Mouse (Mus musculus) heart, embryonic 10.5 days (tissue): ENCODE data around the gene Mical3. TPM values are rescaled to one million over a fixed set of nuclear protein-coding genes. Genes with fewer than 3 reads are reported as not detected.

ENCODE experiments used
- DNase-seq: peaks from one replicate; pipeline ENCODE4 v3.0.0-alpha.2; 2017; ENCODE audit warnings: low spot score
- H3K27ac ChIP-seq: fragments of 300-500 bp; sonication (generic); 2 replicates; pipeline ENCODE4 v1.5.1; 2016; ENCODE audit warnings: mild to moderate bottlenecking
- H3K27me3 ChIP-seq: fragments of 300-500 bp; sonication (generic); 2 replicates; pipeline ENCODE4 v1.6.1; 2016; ENCODE audit warnings: mild to moderate bottlenecking; ENCODE audit not compliant: poor library complexity, insufficient read depth, severe bottlenecking
- H3K36me3 ChIP-seq: fragments of 300-500 bp; sonication (generic); 2 replicates; pipeline ENCODE4 v1.6.1; 2016; ENCODE audit warnings: mild to moderate bottlenecking, moderate library complexity
- H3K4me1 ChIP-seq: fragments of 300-500 bp; sonication (generic); 2 replicates; pipeline ENCODE4 v1.6.1; 2016; ENCODE audit warnings: mild to moderate bottlenecking
- H3K4me3 ChIP-seq: fragments of 300-500 bp; sonication (generic); 2 replicates; pipeline ENCODE4 v1.5.1; 2016; ENCODE audit warnings: mild to moderate bottlenecking, moderate library complexity
- H3K9me3 ChIP-seq: fragments of 300-500 bp; sonication (generic); 2 replicates; pipeline ENCODE4 v1.6.1; 2016; ENCODE audit warnings: mild to moderate bottlenecking, moderate library complexity
- WGBS: fragments of 180-500 bp; shearing (Covaris S2); methylation state at CpG from one replicate; pipeline ENCODE4 v1.1.7; 2016; 5-methylcytosine and 5-hydroxymethylcytosine counted together
- polyA plus RNA-seq: library from polyadenylated mRNA; unstranded; fragments of >200 nt; fragmentation: Nextera tagmentation; extraction: Ambion mirVana; gene quantifications from 2 replicates; pipeline ENCODE4 v1.2.1, GENCODE M21; 2016

Gene Mical3
- polyA plus RNA-seq, 1 experiment from 2014 or later = 25.8 TPM

DNA sequence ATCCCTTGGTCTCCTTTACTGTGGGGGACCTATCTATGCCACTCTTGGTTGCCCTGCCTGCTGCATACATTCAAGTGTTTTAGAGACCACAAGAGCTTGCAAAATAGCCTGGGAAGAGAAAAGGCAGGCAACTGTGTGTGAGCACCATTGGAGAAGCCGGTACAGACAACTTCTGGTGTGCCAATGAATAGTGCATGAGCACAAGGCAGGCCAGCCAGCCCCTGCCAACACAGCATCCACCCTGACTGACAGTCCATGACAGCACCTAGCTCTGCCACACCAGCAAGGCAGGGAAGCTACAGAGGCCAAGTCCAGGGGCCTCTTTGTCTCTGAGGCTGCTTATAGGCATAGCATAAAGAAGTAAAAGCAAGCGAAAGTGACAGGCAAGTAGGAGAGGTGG lies 28.7 kb downstream of the Mical3 start:
- 90% methylated on average over 2 of the region's 2 CpGs for WGBS
- Histone ChIP-seq H3K9me3 (no peaks in the 10 kb centered on the region), H3K27me3 (no peaks in the 10 kb centered on the region), H3K27ac (no peak overlapping the region), H3K4me3 (no peak overlapping the region), H3K36me3 (peaks cover 20% of the 10 kb centered on the region), H3K4me1 (peaks cover 95% of the 10 kb centered on the region)
- DNase-seq = no peak

DNA sequence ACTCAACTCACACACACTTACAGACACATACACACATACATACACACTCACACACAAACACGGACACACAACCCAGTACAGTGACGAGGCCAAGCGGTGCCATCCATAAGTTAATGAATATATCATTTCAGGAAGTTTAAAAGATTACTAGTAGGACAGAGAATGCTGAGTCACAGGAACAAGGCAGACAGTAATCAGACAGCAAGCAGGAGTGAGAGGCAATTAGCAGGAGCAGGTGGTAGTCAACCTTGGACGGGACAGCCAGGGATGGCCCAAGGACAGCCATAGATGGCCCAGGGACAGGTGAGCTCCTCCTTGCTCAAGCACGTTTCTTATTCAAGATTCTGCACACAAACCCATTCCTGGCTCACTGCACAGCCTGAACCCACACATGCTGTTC lies 29.6 kb downstream of the Mical3 start:
- no peak overlapping the region for H3K27ac ChIP-seq
- H3K9me3 ChIP-seq = no peaks in the 10 kb centered on the region
- no peaks in the 10 kb centered on the region for H3K27me3 ChIP-seq
- DNase-seq = no peak
- H3K36me3 ChIP-seq = peaks cover 19% of the 10 kb centered on the region; the same call in 1 of the 2 replicates
- WGBS = 76% methylated on average over 5 of the region's 5 CpGs
- peaks cover 96% of the 10 kb centered on the region for H3K4me1 ChIP-seq
- H3K4me3 ChIP-seq = no peak overlapping the region

DNA sequence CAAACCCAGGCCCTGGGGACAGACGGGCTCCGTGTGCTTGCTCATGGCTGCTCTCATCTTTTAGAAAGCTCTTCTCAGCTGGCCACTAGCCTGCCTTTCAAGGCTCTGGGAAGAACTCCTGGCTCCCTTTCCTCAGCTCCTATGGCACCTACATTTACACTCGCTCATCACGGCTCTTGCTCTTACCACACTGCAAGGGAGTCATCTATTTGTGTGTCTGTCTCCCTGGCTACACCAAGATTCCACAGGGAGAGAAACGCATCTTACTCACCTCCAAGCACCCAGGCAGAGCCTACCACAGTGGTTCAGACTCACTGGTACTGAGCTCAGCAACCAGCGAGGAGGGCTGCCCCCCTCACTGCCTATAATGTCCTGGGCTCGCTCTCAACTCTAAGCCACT lies 31.0 kb downstream of the Mical3 start:
- H3K9me3 ChIP-seq = no peaks in the 10 kb centered on the region

DNA sequence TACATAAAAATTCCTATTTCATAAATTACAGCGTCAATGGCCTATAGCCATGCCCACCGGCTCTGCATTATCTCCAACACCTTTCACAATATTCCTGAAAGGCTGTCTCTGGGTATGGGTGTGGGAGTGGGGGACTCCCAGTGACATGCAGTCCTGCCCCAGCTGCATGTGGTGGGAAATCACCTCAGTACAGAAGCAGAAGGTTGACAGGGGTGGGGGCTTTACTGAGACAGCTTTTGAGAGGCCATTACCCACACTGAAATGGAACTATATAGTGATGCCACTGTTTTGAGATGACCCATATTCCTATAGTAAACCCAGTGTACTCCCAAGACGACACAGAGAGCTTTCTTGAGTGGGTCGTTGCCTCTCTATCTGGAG lies 31.6 kb downstream of the Mical3 start:
- H3K9me3 ChIP-seq = no peaks in the 10 kb centered on the region
- no peaks in the 10 kb centered on the region for H3K27me3 ChIP-seq
- WGBS = 66% methylated on average over 4 of the region's 4 CpGs
- H3K4me3 ChIP-seq = no peak overlapping the region
- no peak for DNase-seq
- H3K36me3 ChIP-seq = peaks cover 16% of the 10 kb centered on the region; the same call in 1 of the 2 replicates
- H3K4me1 ChIP-seq = peaks cover 90% of the 10 kb centered on the region
- H3K27ac ChIP-seq = no peak overlapping the region

More for the DNA sequence above, 31.0 kb downstream of the Mical3 start:
- Histone ChIP-seq H3K4me3 (no peak overlapping the region), H3K4me1 (peaks cover 91% of the 10 kb centered on the region), H3K27ac (no peak overlapping the region), H3K36me3 (peaks cover 20% of the 10 kb centered on the region; the same call in 1 of the 2 replicates), H3K27me3 (no peaks in the 10 kb centered on the region)
- 74% methylated on average over 7 of the region's 7 CpGs for WGBS
- no peak for DNase-seq

DNA sequence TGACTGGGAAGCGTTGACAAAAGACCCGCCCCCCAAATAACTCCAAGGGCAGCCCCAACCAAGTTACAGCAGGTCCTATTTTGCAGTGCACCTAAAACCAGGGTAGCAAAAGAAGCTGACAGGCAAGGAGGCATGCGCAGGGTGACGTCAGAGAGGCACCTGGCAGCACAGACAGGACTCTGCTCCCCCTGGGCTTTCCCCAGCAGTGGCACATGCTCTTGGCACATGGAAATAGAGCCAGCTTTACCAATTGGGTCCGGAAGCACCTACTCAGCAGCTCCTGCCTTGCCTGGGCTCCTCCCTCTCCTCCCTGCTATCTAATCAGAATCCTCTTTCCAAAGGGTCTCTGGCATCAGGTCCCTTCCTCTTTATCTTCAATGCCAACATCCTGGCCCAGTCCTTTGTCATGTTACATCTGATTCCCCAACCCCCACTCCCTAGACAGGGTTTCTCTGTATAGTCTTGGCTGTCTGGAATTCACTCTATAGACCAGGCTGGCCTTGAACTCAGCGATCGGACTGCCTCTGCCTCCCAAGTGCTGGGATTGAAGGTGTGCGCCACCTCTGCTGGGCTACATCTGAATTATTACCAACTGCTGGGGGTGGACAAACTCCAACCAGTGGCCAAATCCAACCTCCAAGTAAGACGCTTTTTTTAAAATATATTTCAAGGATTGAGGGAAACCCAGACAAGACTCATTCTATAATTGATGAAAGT lies 32.1 kb downstream of the Mical3 start:
- Histone ChIP-seq H3K4me1 (peaks cover 90% of the 10 kb centered on the region), H3K4me3 (no peak overlapping the region), H3K9me3 (no peaks in the 10 kb centered on the region), H3K27me3 (no peaks in the 10 kb centered on the region), H3K36me3 (peaks cover 15% of the 10 kb centered on the region; the same call in 1 of the 2 replicates), H3K27ac (peak overlapping the region; percentile 64; the same call in 1 of the 2 replicates)
- DNase-seq = no peak
- 68% methylated on average over 9 of the region's 9 CpGs for WGBS

DNA sequence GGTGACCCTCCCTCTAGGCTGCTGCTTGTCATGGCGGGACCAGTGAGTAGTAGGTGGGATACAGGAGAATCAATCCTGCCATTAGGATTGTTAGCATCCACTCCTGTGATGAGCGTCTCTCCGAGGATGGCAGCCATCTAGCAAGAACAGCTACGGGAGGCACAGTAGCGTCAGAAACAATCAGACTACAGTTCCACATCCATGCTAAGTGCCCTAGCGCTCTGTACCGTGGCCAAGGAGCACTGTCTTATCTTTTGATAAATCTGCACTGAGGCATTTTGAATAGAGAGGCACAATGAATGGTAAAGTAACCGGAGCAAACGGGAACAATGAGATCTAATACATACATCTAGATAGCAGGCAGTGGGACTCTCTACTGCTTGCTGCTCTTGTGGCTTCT lies 32.7 kb downstream of the Mical3 start:
- H3K27ac ChIP-seq = peak overlapping the region; percentile 64; the same call in 1 of the 2 replicates
- WGBS = 77% methylated on average over 9 of the region's 9 CpGs
- no peak for DNase-seq
- no peaks in the 10 kb centered on the region for H3K27me3 ChIP-seq
- peaks cover 13% of the 10 kb centered on the region; the same call in 1 of the 2 replicates for H3K36me3 ChIP-seq
- H3K4me3 ChIP-seq = no peak overlapping the region
- no peaks in the 10 kb centered on the region for H3K9me3 ChIP-seq
- peaks cover 90% of the 10 kb centered on the region for H3K4me1 ChIP-seq

DNA sequence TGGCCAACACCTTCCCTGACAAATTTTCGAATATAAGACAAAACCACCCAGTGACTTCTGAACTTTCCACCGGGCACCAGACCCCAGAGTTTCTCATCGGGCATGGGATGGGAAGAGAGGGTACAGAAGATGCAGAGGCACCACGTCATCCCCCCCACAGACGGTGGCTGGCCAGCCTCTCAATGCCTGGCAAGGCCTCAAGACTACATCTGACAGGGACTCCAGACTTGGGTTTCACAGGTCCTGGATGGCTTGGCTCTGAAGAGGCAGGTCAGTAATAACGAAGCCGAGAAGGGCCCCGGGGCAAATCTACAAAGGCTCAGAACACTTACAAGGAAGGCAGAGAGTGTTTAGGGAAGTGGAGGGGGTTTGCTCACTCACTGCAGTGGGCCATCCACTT lies 33.9 kb downstream of the Mical3 start:
- Histone ChIP-seq H3K4me1 (peaks cover 83% of the 10 kb centered on the region), H3K9me3 (no peaks in the 10 kb centered on the region), H3K27ac (peak overlapping the region; percentile 23), H3K27me3 (no peaks in the 10 kb centered on the region), H3K4me3 (no peak overlapping the region), H3K36me3 (peaks cover 14% of the 10 kb centered on the region; the same call in 1 of the 2 replicates)
- 86% methylated on average over 8 of the region's 8 CpGs for WGBS
- no peak for DNase-seq

DNA sequence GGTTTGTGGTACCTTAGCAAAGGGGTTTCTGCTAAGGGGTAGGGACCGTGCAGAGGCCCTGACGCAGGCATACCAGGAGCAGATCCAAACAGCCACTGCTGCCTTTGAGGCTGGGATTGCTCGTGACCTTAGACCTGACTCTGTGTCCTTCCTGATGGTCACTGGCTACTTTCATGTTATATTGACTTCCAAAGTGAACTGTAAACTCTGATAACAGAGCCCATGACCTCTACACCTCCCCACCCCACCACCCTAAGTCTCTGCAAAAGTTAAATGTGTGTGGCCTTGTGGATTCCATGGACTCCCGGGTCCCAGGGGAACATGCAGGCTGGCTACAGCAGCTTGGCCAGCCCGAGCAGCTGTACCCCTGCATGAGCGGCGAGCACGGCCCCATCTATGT lies 34.4 kb downstream of the Mical3 start:
- WGBS = 90% methylated on average over 8 of the region's 8 CpGs
- no peak overlapping the region for H3K4me3 ChIP-seq
- peaks cover 79% of the 10 kb centered on the region for H3K4me1 ChIP-seq
- H3K36me3 ChIP-seq = peaks cover 18% of the 10 kb centered on the region; the same call in 1 of the 2 replicates
- DNase-seq = no peak
- H3K9me3 ChIP-seq = no peaks in the 10 kb centered on the region
- no peaks in the 10 kb centered on the region for H3K27me3 ChIP-seq
- peak overlapping the region; percentile 23; the same call in 1 of the 2 replicates for H3K27ac ChIP-seq

DNA sequence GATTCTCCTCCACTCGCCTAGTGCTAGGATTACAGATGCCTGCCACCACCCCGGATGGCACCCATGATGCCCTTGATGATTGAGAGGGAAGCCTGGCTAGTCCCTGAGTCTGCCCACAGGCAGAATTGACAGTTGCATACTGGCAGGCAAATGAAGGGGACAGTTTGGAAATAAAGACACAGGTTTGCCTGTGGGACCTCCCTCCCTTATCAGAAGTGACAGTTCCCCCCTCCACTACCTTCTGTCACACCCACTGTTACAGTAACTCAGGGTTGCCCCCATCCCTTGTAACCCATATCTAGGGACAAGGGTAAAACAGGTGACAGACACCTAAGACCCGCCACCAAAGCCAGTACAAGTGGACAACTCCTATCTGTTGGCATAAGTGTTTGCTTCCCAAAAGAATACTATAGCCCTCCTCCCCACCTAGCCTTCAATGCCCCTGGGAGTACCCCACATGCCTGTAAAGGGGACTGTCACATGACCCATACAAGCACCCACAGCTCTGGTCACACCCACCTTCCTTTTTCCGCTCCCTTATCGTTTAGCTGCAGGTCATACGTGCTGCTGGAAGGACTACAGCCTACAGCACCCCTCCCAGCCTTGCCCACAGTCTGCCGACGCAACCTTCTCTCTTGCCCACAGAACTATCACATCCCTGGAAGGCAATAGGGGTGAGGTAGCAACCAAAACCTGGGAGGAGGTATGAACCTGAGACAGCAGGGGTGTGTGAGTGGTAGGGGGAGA lies 37.0 kb downstream of the Mical3 start:
- Histone ChIP-seq H3K4me1 (peaks cover 58% of the 10 kb centered on the region), H3K9me3 (no peaks in the 10 kb centered on the region), H3K36me3 (peaks cover 30% of the 10 kb centered on the region), H3K27me3 (no peaks in the 10 kb centered on the region), H3K4me3 (no peak overlapping the region), H3K27ac (peak overlapping the region; percentile 18; the same call in 1 of the 2 replicates)
- 66% methylated on average over 8 of the region's 8 CpGs for WGBS
- peak; percentile 88 for DNase-seq

DNA sequence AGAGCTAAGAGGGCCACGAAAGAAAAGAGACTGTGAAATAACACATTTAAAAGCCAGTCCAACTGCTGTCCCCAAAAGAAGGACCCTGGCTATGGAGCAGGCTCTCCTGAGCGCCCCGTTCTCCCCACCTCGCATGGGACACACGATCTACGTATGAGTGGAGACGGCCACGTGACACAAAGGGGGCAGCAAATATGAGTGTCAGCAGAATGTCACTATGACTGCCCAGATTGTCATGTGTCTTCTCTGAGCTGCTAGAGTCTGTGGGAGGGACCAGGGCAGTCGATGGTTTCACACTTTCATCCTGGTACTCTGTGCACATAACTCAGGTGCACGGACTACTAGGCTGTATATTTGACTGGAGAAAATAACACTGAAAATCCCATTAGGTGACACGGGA lies 40.0 kb downstream of the Mical3 start:
- DNase-seq = no peak
- 91% methylated on average over 11 of the region's 11 CpGs for WGBS
- H3K4me1 ChIP-seq = peaks cover 57% of the 10 kb centered on the region
- no peak overlapping the region for H3K4me3 ChIP-seq
- H3K36me3 ChIP-seq = peaks cover 27% of the 10 kb centered on the region
- no peaks in the 10 kb centered on the region for H3K27me3 ChIP-seq
- H3K27ac ChIP-seq = no peak overlapping the region
- H3K9me3 ChIP-seq = no peaks in the 10 kb centered on the region

DNA sequence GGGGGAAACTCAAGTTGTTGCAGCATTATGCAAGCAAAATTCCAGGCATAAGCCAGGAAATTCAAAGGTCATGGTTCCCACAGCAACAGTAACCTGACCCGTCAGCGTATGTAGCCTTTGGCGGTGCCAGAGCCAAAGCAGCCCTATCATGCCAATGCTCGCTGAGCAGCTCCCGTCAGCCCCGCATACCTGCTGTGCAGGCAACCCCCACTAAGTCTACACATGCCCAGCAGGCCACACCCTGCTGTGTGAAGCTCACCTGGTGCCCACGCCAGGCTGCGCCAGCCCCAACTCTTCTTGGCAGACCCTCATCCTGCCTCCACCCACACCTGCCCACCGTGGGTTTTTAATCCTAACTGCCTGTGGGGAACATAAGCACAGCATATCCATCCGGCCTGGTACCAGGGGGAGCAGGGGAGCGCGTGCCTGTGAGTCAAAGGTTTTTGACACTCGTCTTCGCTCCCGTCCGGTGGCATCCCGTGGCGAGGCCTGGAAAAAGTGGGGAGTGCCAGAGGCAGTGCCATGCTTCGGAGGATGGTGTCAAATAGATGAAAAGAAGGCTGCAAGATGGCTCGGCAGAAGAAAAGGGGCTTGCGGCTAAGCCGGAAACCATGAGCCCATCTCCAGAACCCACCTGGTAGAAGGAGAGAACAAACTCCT lies 43.1 kb downstream of the Mical3 start:
- Histone ChIP-seq H3K9me3 (no peaks in the 10 kb centered on the region), H3K4me3 (no peak overlapping the region), H3K27me3 (no peaks in the 10 kb centered on the region), H3K36me3 (peaks cover 24% of the 10 kb centered on the region), H3K4me1 (peaks cover 65% of the 10 kb centered on the region), H3K27ac (peak overlapping the region; percentile 56)
- DNase-seq = no peak
- WGBS = 76% methylated on average over 22 of the region's 22 CpGs

DNA sequence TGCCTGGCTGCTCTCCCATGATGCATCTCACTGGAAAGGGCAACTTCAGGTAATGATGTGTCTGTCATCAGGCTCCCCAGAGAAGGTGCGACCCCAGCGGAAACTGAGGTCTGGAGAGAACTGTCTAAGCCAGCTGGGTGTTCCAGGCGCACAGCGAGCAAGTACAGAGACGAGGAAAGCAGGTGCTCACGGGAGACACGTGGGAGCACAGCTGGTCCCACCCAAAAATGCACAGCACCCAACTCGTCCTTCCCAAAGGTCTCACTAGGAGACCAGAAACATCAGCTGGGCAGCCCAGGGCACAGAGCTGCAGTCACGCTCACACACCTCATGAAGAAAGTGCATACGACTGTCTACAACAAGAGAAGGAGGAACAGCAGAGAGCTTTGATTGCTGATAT lies 43.7 kb downstream of the Mical3 start:
- WGBS = 83% methylated on average over 10 of the region's 10 CpGs
- Histone ChIP-seq H3K36me3 (peaks cover 24% of the 10 kb centered on the region), H3K9me3 (no peaks in the 10 kb centered on the region), H3K27me3 (no peaks in the 10 kb centered on the region), H3K27ac (0 out of 2 replicates have a peak overlapping the region, but pooled peaks have one; percentile 4), H3K4me1 (peaks cover 69% of the 10 kb centered on the region), H3K4me3 (no peak overlapping the region)
- no peak for DNase-seq

DNA sequence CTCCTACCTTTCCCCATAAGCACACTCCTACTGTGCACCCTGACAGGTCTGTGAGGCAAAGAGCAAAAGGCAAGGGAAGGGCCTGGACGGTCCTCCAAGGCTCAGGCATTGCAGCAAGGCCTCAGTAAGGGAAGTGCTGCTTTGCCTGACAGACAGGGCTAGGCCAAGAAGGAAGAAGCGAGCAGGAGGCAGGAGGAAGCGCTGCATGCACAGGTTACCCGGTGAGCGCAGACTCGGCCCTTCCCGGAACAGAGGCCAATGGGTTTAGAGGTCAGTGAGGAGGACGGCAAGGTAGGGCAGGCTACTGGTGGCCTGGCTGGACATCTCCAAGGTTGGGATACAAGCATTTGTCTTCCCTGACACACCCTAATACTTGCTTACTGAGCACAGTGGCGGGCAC lies 44.6 kb downstream of the Mical3 start:
- H3K4me3 ChIP-seq = no peak overlapping the region
- H3K27me3 ChIP-seq = no peaks in the 10 kb centered on the region
- 86% methylated on average over 9 of the region's 9 CpGs for WGBS
- H3K36me3 ChIP-seq = peaks cover 17% of the 10 kb centered on the region
- DNase-seq = no peak
- H3K27ac ChIP-seq = peak overlapping the region; percentile 72
- H3K4me1 ChIP-seq = peaks cover 74% of the 10 kb centered on the region
- no peaks in the 10 kb centered on the region for H3K9me3 ChIP-seq
